Mouse (Mus musculus): ENCODE measurements around the gene Kirrel3. TPM values are rescaled to one million over a fixed set of nuclear protein-coding genes. Genes with fewer than 3 reads are reported as not detected.
A peak's percentile ranks its signal among the peaks of the same experiment; 100 is the strongest.

Gene Kirrel3
- polyA plus RNA-seq, 1 experiment from 2014 or later = 6.6 TPM

DNA sequence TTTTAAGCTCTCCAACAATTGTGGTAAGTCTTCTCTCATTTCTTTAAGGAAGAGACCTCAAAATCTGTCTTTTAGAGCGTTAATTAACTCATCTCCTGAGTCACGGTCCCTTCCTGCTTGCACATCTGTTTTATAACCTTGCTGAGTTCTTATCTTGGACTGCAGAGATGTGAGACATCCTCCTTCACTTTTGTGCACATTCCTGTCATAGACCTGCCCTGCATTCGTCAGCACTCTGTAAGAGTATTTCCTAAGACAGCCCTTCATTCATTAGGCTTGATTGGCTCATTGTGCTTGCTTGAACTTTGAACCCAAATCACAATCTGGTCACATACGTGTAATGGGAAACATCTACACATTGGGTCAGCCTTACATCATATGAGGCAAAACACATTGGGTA lies 114.6 kb downstream of the Kirrel3 start:
- Histone ChIP-seq H3K4me3 (ENCODE audit: low read depth, low read length) (no peak overlapping the region), H3K4me1 (ENCODE audit: control insufficient read depth, insufficient read depth, low read length) (no peaks in the 10 kb centered on the region), H3K9ac (ENCODE audit: low read length) (no peak overlapping the region), H3K36me3 (ENCODE audit: control insufficient read depth, insufficient read depth, low read length) (no peaks in the 10 kb centered on the region), H3K27ac (ENCODE audit: low read depth, low read length) (no peak overlapping the region), H3K4me2 (ENCODE audit: low read depth) (no peak overlapping the region), H3K9me3 (ENCODE audit: control insufficient read depth, low read length) (no peaks in the 10 kb centered on the region), H3K27me3 (ENCODE audit: control insufficient read depth, insufficient read depth, low read length) (no peaks in the 10 kb centered on the region)
- WGBS = 86% methylated on average over 4 of the region's 4 CpGs
- ATAC-seq (ENCODE audit: insufficient read depth, low FRiP score, low TSS enrichment) (no peak), DNase-seq (ENCODE audit: low spot score) (no peak)

DNA sequence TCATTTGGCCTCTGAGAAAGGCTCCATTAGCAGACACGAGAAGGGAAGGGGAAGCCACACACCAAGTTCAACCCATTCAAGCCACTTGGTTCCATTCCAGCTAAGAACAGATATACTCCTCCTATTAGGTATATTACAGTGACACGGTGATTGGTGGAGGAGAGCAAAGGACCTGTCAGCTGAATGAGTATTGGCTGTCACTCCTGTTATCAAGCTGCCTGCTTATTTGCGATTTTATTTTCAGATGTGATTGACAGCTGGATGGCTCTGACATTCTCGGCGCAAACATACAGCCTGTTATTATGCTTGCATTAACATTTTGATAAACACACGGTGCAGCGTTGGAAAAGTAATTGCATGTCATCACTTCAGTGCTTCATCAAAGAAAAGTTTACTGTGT lies 118.1 kb downstream of the Kirrel3 start:
- WGBS = 85% methylated on average over 7 of the region's 7 CpGs
- H3K27ac ChIP-seq (ENCODE audit: low read depth, low read length) = no peak overlapping the region
- no peak overlapping the region for H3K9ac ChIP-seq (ENCODE audit: low read length)
- no peaks in the 10 kb centered on the region for H3K4me1 ChIP-seq (ENCODE audit: control insufficient read depth, insufficient read depth, low read length)
- no peaks in the 10 kb centered on the region for H3K9me3 ChIP-seq (ENCODE audit: control insufficient read depth, low read length)
- H3K27me3 ChIP-seq (ENCODE audit: control insufficient read depth, insufficient read depth, low read length) = no peaks in the 10 kb centered on the region
- H3K4me2 ChIP-seq (ENCODE audit: low read depth) = no peak overlapping the region
- H3K36me3 ChIP-seq (ENCODE audit: control insufficient read depth, insufficient read depth, low read length) = no peaks in the 10 kb centered on the region
- DNase-seq (ENCODE audit: low spot score) (no peak), ATAC-seq (ENCODE audit: insufficient read depth, low FRiP score, low TSS enrichment) (no peak)
- no peak overlapping the region for H3K4me3 ChIP-seq (ENCODE audit: low read depth, low read length)

DNA sequence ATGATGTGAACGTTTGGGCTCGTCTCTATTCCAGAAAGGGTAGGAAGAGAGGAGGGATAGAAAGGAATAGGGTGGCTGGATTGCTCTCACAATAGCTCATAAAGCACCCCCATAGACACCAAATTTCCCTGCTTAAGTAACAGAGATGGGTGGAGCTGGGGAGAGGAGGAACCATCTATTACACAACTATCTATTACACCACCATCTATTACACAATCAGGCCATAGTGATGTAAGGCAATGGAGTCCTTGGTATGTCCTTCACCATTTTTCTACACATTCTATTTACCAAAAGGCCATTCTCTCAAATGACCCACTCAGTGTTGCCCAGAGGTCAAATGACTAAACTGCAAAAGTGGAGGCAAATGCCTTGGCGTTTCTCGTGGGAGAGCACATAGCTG lies 119.2 kb downstream of the Kirrel3 start:
- Histone ChIP-seq H3K27ac (ENCODE audit: low read depth, low read length) (no peak overlapping the region), H3K9ac (ENCODE audit: low read length) (no peak overlapping the region), H3K9me3 (ENCODE audit: control insufficient read depth, low read length) (no peaks in the 10 kb centered on the region), H3K36me3 (ENCODE audit: control insufficient read depth, insufficient read depth, low read length) (no peaks in the 10 kb centered on the region), H3K27me3 (ENCODE audit: control insufficient read depth, insufficient read depth, low read length) (no peaks in the 10 kb centered on the region), H3K4me2 (ENCODE audit: low read depth) (no peak overlapping the region), H3K4me1 (ENCODE audit: control insufficient read depth, insufficient read depth, low read length) (no peaks in the 10 kb centered on the region), H3K4me3 (ENCODE audit: low read depth, low read length) (no peak overlapping the region)
- ATAC-seq (ENCODE audit: insufficient read depth, low FRiP score, low TSS enrichment) = no peak
- 82% methylated on average over 4 of the region's 4 CpGs for WGBS
- no peak for DNase-seq (ENCODE audit: low spot score)

DNA sequence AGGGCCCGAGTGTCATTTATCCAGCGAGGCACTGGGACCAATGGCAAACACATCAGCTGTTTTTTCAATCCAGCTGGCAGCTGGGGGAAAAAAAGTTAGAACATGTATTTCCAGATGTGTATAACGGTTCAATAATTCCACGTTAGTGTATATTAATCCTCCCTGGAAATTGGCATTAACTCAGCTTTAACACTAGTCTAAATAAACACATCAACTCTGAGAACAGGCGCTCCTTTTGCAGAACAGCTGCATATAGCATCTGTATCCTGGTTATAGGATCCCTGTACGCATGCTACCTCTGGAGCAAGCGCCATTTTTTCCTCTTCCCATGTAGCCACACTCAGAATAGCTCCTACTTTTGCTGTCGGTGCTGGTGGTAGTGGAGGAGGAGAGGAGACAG lies 119.8 kb downstream of the Kirrel3 start:
- no peak overlapping the region for H3K9ac ChIP-seq (ENCODE audit: low read length)
- H3K4me2 ChIP-seq (ENCODE audit: low read depth) = no peak overlapping the region
- H3K36me3 ChIP-seq (ENCODE audit: control insufficient read depth, insufficient read depth, low read length) = no peaks in the 10 kb centered on the region
- H3K27me3 ChIP-seq (ENCODE audit: control insufficient read depth, insufficient read depth, low read length) = no peaks in the 10 kb centered on the region
- DNase-seq (ENCODE audit: low spot score) (no peak), ATAC-seq (ENCODE audit: insufficient read depth, low FRiP score, low TSS enrichment) (no peak)
- H3K4me1 ChIP-seq (ENCODE audit: control insufficient read depth, insufficient read depth, low read length) = no peaks in the 10 kb centered on the region
- H3K4me3 ChIP-seq (ENCODE audit: low read depth, low read length) = no peak overlapping the region
- no peaks in the 10 kb centered on the region for H3K9me3 ChIP-seq (ENCODE audit: control insufficient read depth, low read length)
- WGBS = 82% methylated on average over 8 of the region's 8 CpGs
- no peak overlapping the region for H3K27ac ChIP-seq (ENCODE audit: low read depth, low read length)

DNA sequence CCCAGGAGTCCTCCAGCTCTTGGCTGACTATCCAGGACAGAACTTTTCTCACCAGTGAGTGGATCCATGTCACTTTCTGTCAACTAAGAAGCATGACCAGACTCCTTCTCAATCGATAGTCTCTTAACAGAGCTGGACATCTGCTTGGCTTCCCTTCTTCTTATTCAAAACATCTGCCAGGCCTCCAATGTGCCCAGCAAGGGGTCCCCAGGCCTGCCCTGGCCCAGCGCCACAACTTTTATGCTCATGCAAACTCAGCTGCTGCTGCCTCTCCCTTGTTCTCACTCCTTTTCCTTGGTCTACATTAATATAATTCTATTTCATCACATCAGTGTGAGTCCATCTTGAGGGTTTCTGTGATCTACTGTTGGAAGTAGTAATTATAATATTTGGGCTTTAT lies 122.3 kb downstream of the Kirrel3 start:
- H3K27me3 ChIP-seq (ENCODE audit: control insufficient read depth, insufficient read depth, low read length) = no peaks in the 10 kb centered on the region
- DNase-seq (ENCODE audit: low spot score) (no peak), ATAC-seq (ENCODE audit: insufficient read depth, low FRiP score, low TSS enrichment) (no peak)
- H3K9ac ChIP-seq (ENCODE audit: low read length) = no peak overlapping the region
- H3K4me2 ChIP-seq (ENCODE audit: low read depth) = no peak overlapping the region
- H3K9me3 ChIP-seq (ENCODE audit: control insufficient read depth, low read length) = no peaks in the 10 kb centered on the region
- WGBS = 67% methylated on average over 2 of the region's 2 CpGs
- H3K36me3 ChIP-seq (ENCODE audit: control insufficient read depth, insufficient read depth, low read length) = no peaks in the 10 kb centered on the region
- no peak overlapping the region for H3K4me3 ChIP-seq (ENCODE audit: low read depth, low read length)
- no peak overlapping the region for H3K27ac ChIP-seq (ENCODE audit: low read depth, low read length)
- H3K4me1 ChIP-seq (ENCODE audit: control insufficient read depth, insufficient read depth, low read length) = no peaks in the 10 kb centered on the region

DNA sequence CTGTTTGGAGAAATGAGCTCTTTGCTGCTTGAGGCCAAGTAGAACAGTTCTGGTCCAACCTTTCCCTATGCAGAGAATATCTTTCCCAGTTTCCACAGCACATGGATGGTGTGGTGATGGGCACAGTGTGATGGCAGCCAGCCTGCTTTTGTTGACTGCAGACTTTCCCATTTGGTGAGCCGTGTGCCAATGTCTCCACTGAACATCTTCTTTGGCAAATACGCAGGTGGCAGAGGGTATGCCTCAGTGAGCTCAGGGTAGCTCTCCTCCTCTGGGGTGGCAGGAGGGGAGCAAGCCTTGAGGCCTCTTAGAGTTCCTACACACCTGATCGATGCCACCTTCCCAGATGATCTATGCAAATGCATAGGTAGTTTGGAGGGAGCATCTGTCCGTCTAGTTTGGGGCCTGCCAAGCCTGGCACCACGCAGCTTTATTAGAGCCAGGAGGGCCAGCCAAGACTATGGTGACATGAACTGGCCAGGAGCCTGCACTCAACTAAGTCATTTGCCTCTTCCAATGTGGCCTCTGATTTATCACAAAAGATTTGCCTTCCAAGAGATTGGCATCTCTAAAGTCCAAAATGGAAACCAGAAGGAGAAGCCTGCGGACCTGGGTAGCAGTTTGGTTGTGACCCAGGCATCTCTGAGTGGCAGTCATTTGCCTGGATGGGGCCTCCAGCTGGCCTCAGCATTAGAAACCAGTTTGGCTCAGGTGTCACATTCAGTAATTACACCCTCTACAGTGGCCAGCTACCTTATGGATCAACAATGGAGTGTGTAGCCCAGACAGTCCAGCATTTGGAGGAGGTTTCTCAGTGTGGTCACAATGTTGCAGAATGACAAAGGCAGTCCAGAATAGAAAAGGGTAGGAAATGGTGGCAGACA lies 127.4 kb downstream of the Kirrel3 start:
- no peak for ATAC-seq (ENCODE audit: insufficient read depth, low FRiP score, low TSS enrichment)
- DNase-seq (ENCODE audit: low spot score) = no peak
- Histone ChIP-seq H3K4me2 (ENCODE audit: low read depth) (no peak overlapping the region), H3K9ac (ENCODE audit: low read length) (no peak overlapping the region), H3K9me3 (ENCODE audit: control insufficient read depth, low read length) (no peaks in the 10 kb centered on the region), H3K4me3 (ENCODE audit: low read depth, low read length) (no peak overlapping the region), H3K27me3 (ENCODE audit: control insufficient read depth, insufficient read depth, low read length) (no peaks in the 10 kb centered on the region), H3K4me1 (ENCODE audit: control insufficient read depth, insufficient read depth, low read length) (no peaks in the 10 kb centered on the region), H3K27ac (ENCODE audit: low read depth, low read length) (no peak overlapping the region), H3K36me3 (ENCODE audit: control insufficient read depth, insufficient read depth, low read length) (no peaks in the 10 kb centered on the region)
- WGBS = 94% methylated on average over 6 of the region's 6 CpGs

DNA sequence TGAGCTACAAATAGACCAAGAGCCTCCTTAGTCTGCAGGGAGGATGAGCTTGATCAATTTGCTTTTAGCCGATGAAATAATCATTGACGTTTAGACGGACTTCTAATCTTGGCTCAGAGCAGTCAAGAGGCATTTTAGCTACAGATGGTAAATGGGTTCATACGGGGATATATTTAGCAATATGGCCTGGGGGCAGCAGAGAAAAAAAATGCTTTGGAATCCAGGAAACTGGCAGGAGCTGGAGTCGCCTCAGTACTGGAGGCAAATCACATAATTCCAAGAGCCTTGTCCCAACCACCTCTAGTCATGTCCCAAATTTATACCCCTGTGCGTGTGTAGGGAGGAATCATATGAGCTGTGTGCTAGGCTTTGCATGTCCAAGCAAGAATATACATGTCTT lies 132.4 kb downstream of the Kirrel3 start:
- no peak overlapping the region for H3K9ac ChIP-seq (ENCODE audit: low read length)
- H3K4me1 ChIP-seq (ENCODE audit: control insufficient read depth, insufficient read depth, low read length) = no peaks in the 10 kb centered on the region
- H3K36me3 ChIP-seq (ENCODE audit: control insufficient read depth, insufficient read depth, low read length) = no peaks in the 10 kb centered on the region
- WGBS = 76% methylated on average over 6 of the region's 6 CpGs
- no peak overlapping the region for H3K27ac ChIP-seq (ENCODE audit: low read depth, low read length)
- no peak overlapping the region for H3K4me2 ChIP-seq (ENCODE audit: low read depth)
- ATAC-seq (ENCODE audit: insufficient read depth, low FRiP score, low TSS enrichment) = no peak
- no peak for DNase-seq (ENCODE audit: low spot score)
- no peak overlapping the region for H3K4me3 ChIP-seq (ENCODE audit: low read depth, low read length)
- H3K27me3 ChIP-seq (ENCODE audit: control insufficient read depth, insufficient read depth, low read length) = no peaks in the 10 kb centered on the region
- no peaks in the 10 kb centered on the region for H3K9me3 ChIP-seq (ENCODE audit: control insufficient read depth, low read length)

DNA sequence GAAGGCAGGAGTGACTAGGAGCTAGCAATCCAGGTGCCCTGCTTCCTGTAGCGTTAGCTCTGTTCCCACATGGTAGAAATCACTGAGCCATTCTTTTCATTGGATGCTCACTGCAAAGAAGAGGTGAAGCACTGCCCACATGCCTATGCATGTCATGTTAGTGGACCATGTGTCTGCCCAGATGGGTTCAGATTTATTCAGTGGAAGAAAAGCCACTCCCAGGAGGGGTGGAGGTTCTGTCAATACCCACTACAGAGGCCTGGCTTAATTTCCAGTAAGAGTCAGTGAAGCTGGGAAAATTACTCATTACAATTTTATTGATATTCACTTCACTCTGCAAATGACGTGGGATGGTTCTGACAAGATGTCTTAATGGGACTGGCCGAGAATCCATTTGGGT lies 134.2 kb downstream of the Kirrel3 start:
- DNase-seq (ENCODE audit: low spot score) (no peak), ATAC-seq (ENCODE audit: insufficient read depth, low FRiP score, low TSS enrichment) (no peak)
- no peaks in the 10 kb centered on the region for H3K4me1 ChIP-seq (ENCODE audit: control insufficient read depth, insufficient read depth, low read length)
- no peaks in the 10 kb centered on the region for H3K27me3 ChIP-seq (ENCODE audit: control insufficient read depth, insufficient read depth, low read length)
- no peak overlapping the region for H3K9ac ChIP-seq (ENCODE audit: low read length)
- H3K36me3 ChIP-seq (ENCODE audit: control insufficient read depth, insufficient read depth, low read length) = no peaks in the 10 kb centered on the region
- no peaks in the 10 kb centered on the region for H3K9me3 ChIP-seq (ENCODE audit: control insufficient read depth, low read length)
- H3K27ac ChIP-seq (ENCODE audit: low read depth, low read length) = no peak overlapping the region
- 72% methylated on average over 3 of the region's 3 CpGs for WGBS
- no peak overlapping the region for H3K4me3 ChIP-seq (ENCODE audit: low read depth, low read length)
- H3K4me2 ChIP-seq (ENCODE audit: low read depth) = no peak overlapping the region

DNA sequence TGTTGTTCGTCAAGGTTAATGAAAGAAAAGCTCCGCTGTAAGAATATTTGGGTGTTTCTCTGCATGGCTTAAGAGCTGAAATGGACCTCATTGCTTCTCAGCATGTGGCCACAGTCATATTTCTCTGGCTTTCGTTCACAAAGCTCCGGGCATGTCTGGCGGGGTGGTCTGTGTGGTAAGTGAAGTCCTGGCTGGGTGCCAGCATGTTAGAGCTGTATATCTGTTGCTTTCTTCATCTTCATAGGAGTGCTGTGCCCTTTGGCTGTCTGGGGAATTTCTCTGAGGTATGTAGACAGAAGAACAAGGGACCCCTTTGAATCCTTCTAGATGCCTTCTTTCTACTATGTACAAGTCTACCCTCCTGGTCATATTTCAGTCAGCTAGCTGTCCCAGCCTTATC lies 137.8 kb downstream of the Kirrel3 start:
- 61% methylated on average over 5 of the region's 5 CpGs for WGBS
- H3K4me3 ChIP-seq (ENCODE audit: low read depth, low read length) = no peak overlapping the region
- ATAC-seq (ENCODE audit: insufficient read depth, low FRiP score, low TSS enrichment) (no peak), DNase-seq (ENCODE audit: low spot score) (peak; percentile 35)
- H3K27me3 ChIP-seq (ENCODE audit: control insufficient read depth, insufficient read depth, low read length) = no peaks in the 10 kb centered on the region
- H3K4me2 ChIP-seq (ENCODE audit: low read depth) = no peak overlapping the region
- no peak overlapping the region for H3K27ac ChIP-seq (ENCODE audit: low read depth, low read length)
- no peaks in the 10 kb centered on the region for H3K4me1 ChIP-seq (ENCODE audit: control insufficient read depth, insufficient read depth, low read length)
- H3K36me3 ChIP-seq (ENCODE audit: control insufficient read depth, insufficient read depth, low read length) = no peaks in the 10 kb centered on the region
- no peak overlapping the region for H3K9ac ChIP-seq (ENCODE audit: low read length)
- no peaks in the 10 kb centered on the region for H3K9me3 ChIP-seq (ENCODE audit: control insufficient read depth, low read length)
